Mouse (Mus musculus): ENCODE results near the gene Bcl2l13.
"Not testable (repeated sequence)": the region's sequence is repeated elsewhere in the genome, so short reads cannot be mapped to it uniquely, and the experiment has no call there.

The Bcl2l13 gene

DNA sequence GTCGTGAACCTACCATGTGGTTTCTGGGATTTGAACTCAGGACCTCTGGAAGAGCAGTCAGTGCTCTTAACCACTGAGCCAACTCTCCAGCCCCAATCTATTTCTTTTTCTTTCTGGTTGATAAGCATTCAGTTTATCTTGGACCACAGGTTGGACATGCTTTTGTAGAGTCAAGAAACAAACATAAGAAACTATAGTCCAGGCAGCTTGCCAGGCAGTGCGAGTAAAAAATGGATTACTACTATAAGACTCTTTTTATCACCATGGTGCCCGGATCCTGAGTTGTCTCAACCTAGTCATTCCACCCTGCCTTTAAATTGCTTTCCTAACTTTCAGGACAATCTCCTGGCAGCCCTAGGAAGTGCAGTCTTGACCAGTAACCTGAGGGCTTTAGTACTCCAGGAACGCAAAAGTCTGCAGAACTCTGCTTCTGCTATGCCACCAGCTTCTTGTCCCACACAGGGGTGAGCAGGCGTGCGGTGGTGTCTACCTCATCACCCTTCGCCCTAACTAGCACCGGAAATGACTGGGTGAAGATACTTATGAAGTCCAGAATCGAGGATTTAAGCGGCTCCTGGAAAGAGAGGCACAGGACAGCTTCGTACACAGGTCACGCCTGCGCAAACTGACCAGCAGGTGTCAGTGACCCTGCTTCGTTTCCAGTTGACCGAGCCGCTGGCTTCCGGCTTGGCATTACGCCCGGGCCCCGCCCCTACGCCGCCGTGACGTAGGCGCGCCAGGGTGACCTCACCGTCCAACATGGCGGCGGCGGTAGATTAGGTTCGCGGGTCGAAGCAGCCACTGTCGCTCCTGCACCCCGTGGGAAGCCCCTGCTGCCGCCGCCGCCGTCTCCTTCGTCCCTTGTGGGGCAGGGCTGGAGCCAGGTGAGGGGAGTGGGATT, at the start of gene Bcl2l13:
Gene Bcl2l13 (plus strand): TSS at position 739 of the 901 bp plus-strand sequence.
- DNase-seq: peak; percentile 96

DNA sequence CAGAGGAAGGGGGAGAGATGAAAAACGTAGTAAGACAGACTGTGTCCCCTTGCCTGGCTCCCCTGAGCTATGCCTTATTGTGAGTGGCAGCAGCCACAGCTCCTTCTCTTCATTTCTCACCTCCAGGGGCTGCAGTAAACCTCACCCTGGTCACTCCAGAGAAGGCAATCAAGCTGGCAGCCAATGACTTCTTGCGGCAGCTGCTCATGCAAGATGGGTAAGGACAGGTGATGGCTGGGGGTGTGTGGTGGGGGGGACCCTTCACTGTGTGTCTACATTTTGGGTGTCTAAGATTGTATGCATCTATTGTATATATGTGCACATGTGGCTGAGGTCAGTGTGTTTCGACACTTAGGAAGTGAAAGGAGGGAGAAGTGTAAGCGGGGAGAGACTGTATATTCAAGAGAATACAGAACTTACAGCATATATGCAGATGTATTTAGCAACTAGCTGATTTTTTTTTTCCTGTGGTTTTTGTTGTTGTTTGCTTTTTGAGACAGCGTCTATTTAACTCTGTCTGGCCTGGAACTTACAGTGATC, 47.9 kb upstream of the Bcl2l13 start:
- DNase-seq: no peak

DNA sequence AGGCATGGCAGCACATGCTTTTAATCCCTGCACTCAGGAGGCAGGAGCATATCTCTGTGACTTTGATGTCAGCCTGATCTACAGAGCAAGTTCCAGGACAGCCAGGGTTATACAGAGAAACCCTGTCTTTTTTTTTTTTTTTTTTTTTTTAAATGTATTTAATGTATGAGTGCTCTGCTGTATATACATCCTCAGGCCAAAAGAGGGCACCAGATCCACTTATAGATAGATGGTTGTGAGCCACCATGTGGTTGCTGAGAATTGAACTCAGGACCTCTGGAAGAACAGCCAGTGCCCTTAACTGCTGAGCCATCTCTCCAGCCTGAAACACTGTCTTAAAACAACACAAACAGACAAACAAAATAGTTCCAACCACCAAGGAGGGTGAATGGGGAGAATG, 47.1 kb upstream of the Bcl2l13 start:
- no peak for DNase-seq

DNA sequence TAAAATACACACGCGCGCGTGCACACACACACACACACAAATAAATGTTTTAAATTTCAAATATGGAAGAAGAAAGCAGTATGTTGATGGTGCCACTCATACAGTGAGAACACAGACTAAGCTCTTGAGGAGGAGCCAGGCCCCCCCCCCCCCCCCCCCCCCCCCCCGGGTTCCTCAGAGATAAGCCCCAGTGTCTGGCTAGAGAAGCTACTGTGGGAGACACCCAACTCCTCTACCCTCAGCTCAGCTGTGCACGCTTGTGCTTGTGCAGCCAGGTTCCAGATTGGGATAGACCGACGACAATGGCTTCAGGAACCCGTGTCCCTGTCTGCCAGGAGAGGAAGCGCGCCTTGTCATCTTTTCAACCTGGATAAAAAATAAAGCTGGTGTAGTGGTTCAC, 45.9 kb upstream of the Bcl2l13 start:
- no peak for DNase-seq

DNA sequence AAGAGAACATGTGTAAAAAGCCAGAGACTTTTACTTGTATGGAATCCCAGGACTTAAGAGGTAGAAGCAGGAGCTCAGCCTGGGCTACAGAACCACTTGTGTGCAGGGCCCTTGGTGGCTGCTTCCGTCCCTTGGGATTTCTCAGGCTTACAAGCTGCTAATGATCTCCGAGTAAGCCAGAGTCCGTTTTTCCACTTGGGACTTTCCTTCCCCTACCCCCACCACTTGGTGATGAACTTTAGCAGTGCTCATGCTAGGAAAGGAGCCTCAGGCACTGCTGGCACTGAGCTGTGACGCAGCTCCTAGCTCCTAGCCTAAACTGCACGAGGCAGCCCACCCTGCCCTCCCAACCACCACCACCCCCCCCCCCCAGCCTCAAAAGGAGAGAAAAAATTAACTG, 45.3 kb upstream of the Bcl2l13 start:
- no peak for DNase-seq

DNA sequence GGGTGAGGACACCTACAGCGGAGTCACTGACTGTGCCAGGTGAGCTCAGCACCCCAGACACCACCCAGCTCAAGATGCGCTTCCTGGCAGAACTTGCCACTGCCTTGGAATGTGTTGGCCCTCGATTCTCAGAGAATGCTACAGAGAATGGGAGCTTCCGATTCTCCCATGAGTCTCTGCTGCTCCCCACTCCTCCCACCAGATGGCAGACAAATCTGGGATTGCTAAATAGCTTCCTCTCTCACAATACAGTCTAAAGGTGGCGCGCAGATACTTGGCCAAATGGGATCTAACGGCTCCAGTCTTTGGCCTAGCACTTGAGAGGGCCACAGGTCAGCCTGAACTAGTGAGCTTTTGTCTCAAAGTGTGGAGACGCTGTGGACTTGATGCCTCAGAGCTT, 43.1 kb upstream of the Bcl2l13 start:
- DNase-seq: no peak

DNA sequence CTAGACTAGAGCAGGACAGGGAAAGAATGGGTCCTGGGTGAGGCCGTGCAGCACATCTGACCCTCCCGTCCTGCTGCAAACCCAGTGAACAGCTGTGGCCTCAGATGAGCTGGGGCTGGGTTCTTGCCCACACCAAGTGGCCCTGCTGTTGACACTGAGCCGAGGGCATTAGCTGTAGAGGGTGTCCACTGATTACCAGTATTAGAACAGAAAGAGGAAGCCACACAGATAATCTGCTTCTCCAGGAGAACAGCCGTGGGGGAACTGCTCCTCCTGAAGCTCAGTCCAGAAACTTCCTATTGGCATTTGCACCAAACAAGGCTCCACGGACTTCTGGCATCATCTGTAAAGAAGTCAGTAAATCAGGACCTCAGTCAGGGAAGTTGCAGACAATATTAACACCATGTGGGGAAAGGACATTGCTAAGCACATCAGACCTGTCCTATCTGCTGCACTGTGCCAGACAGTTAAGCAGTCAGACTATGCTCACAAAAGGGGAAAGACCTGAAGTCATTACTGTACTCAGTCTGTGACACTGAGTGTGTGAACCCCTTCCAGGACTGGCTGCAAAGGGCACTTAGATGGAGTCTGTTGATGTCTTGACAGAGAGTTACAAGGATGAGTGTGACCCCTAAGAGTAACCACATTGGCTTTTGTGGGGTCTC, 40.5 kb upstream of the Bcl2l13 start:
- no peak for DNase-seq

DNA sequence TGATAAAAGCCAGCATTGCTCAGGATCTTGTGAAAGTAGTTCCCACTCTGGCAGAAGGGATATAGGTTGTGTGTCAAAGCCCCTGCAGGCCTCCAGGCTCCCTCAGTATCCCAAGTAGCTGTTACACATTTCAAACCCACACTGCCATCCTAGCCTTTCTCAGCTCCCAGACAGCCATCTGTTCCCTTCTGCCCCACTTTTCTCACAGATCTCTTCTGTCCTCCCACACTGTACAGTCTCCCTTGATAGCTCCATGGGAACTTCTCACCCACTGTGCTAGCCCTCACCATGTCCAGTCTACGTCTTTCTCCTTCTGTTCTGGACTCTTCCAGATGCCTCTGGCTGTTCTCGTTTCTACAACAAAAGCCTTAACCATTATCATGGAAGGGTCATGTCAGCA, 39.9 kb upstream of the Bcl2l13 start:
- DNase-seq: no peak

DNA sequence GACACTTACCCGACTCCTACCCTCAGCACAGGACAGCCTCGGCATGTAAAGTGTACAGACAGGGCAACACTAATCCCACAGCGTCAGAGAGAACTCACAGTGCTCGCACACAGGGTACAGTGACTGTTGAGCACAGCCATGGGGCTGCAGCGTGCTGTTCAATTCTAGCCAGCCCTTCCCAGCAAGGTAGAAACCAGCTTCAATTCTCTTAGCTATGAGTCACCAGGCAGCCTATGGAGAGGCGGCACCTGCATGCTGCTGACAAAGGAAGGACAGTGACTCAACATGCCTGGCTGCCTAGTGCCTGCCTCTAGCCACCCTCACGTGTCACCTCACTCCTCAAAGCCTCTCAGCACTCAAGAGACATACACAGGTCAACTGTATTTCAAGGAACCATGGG, 38.0 kb upstream of the Bcl2l13 start:
- no peak for DNase-seq

DNA sequence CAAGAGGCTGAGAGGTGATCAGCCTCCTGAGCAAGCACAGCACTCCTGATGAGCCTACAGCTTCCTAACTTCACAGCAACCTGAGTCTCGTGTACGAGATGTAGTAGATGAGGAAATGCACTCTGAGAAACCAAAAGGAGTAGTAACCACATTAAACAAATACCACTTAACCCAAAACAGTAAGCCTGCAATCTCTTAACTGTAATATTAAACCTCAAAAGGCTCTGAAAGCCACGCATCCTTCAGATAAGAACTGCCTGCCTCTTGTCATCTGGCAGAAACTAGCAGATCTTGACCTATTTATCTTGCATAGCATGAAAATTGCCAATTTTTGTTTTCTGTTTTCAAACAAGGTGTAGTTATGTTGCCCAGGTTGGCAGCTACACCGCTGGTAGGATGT, 37.1 kb upstream of the Bcl2l13 start:
- no peak for DNase-seq

DNA sequence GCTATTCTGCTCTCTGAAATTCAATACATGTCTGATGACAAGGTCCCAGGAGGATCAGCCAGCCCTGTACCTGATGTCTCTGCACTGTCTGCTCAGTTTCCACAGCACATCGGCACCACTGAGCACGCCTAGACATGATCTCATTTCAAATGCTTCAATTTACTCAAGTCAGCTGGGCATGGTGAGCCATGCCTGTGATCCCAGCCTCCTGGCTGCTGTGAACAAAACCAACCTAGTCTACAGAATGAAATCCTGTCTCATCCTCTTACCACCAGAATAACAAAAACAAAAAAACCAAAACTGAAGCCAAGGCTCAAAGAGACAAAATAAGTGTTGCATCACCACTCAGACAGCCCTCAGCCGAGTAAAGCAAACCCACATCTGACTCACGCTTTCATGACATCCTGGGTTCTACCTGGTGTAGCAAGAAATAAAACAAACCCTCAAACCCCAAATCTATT, 36.4 kb upstream of the Bcl2l13 start:
- DNase-seq: no peak

DNA sequence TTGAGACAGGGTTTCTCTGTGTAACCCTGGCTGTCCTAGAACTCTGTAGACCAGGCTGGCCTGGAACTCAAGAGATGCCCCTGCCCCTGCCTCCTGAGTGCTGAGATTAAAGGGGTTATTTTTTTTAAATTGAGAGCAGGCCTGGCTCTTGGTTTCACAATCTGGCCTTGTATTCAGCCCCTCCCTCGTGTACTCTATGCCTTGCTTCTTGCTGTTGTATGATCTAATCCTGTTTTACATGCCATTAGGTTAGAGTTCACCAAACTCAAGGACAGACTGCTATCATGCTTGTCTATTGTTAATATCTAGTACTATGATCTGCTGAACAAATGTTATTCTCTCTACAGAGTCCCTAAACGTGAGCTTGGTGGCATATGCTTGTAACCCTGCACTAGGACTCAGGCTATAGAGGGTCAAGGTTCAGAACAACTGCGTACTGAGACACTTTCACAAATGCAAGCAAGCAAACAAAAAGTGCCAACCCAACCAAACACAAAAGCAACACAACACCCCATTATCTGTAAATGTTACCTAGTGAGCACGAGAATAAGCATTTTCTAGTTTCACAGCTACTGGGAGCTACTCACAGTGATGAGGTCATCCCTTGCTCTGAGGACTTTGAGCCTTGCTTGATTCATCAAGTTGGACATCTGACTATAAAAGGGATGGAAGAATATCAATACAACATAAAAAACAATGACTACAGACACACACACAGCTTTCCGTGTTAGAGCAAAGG, 28.8 kb upstream of the Bcl2l13 start:
- no peak for DNase-seq

DNA sequence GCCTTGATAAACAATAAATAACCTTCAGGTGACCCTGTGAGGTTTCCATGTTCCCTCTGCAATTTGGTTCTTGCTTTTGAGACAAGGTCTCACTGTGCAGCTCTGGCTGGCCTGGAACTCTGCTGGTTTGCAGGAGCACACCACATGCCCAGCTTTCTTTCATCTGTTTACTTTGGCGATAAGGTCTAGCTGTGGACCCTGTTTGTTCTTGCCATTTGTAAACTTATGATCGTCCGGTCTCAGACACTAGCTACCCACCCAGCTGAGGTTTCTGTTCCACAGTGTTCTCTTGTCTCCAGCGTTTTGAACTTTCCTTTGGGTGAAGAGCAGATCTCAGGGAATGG, 28.3 kb upstream of the Bcl2l13 start:
- no peak for DNase-seq

DNA sequence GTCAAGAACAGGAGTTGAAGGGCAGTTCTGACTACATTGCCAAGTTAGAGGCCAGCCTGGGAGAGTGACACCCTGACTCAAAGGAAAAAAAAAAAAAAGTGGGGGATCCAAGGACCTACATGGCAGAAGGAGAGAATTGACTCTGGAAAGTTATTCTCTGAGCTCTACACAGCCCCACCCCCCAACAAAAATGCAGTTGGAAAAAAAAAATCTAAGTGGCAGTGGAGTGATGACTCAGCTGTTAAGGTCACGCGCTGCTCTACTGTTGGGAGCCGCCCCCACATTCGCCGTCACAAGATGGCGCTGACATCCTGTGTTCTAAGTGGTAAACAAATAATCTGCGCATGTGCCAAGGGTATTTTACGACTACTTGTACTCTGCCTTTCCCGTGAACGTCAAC, 24.0 kb upstream of the Bcl2l13 start:
- not testable (repeated sequence) for DNase-seq

DNA sequence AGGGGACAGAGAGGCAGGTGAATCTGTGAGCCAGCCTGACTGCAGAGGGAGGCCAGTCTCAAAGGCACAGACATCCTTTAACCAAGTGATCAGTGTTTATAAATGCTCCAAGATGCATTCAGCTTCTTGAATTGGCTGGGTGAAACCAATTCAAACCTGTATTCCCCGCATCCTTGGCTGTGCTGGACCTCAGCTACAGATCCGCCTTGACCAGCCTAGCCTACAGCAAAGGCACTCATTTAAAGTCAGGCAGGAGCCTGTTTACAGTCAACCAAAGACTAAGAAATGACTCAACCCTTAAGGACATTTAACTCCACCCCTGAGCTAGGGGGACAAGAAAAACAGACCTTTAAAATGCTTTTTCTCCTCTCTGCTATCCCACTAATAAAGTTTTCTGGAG, 16.7 kb upstream of the Bcl2l13 start:
- peak; percentile 36 to 64 for DNase-seq

DNA sequence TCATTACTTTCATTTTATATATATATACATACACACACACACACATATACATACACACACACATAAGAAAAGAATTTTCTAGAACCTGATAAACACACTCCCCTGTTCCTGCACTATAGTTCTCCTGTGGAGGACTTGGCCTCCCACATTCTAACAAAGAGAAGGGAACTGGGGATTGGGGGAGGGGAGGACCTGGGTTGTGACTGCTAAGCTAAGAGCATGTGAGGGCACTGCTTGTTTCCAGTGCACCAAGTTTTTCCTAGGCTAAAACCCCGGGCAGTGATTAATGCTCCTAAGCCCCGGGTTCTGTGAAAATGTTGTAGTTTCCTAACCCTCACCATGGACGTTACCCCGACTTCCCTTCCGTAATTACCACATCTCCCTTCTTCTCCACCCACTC, 15.9 kb upstream of the Bcl2l13 start:
- DNase-seq: peak; percentile 59 to 73

DNA sequence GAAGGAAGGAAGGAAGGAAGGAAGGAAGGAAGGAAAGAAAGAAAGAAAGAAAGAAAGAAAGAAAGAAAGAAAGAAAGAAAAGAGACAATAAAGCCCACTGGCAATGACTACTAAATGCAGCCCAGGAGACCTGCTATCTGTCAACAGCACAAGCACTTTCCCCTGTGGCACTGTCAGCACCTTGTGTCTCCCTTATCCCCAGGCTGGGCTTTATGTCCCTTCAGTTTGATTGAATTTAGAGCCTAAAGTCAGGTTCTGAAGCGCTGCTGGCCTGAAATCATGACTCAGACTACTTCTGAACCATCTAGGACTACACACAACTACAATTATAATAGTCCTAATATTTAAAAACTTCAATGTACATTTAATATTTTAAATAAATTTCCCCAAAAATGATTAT, 15.1 kb upstream of the Bcl2l13 start:
- no peak for DNase-seq

DNA sequence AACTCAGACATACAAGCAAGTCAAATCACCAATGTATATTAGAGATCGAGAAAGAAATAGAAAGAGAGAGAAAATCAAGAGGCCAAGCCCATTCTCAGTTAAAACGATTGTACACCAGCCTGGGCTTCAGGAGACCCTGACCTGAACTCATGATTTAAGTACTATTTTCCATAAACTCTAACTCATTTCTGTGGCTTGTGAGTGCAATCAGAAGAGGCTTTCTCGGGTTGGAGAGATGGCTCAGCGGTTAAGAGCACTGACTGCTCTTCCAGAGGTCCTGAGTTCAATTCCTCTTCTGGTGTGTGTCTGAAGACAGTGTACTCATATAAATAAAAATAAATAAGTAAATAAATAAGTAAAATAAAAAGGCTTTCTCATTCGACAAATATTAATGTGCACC, 14.3 kb upstream of the Bcl2l13 start:
- no peak for DNase-seq

DNA sequence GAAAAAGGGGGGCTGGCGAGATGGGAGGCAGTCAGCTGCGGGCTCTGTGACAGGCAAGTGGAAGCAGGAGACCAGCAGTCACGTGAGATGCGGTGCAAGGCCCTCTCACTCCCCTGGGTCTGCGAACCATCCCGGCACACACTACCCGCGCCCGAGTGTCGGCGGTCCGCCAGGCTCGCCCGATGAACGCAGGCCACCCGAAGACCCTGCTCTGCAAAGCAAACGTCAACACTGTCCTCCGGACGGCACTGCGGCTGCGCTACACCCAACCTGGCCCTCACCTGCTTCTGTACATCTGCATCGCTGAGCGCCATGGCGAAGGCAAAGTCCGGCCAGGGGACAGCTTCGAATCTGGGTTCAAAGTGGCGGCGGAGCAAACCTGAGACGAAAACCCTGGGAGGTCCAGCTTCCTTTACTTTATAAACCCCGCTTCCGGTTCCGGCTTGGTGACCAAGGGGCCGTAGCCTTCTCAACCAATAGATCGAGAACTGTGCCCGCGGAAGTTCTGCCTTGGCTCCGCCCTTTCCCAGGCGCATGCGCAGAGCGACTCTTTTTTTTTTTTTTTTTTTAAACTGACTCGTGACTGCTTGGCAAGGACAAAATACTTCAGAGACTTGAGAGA, 13.6 kb upstream of the Bcl2l13 start, which contains the start of gene Atp6v1e1:
Gene Atp6v1e1 (minus strand): TSS at position 487 of the 622 bp plus-strand sequence.
- peak; percentile 94 to 97 for DNase-seq

DNA sequence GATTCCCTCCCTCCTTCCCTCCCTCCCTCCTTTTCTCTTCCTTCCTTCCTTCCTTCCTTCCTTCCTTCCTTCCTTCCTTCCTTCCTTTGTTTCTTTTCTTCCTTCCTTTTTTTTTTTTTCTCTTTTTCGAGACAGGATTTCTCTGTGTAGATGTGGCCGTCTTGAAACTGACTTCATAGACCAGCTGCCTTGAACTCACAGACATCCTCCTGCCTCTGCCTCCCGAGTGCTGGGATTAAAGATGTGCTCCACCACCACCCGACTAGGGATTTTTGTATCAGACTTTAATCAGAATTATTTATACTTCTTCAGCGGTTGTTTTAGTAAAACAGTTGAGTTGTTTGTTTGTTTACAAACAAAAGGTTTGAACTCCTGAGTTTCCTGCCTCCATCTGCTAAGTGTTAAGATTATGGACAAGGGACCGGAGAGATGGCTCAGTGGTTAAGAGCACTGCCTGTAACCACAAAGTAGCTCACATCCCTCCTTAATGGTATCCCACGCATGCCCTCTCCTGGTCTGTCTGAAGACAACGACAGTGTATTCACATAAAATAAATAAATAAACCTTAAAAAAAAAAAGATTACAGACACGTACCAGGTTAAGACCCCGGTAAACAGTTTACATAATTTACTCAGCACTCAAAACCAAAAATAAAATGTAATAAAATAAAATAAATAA, 12.9 kb upstream of the Bcl2l13 start:
- DNase-seq: peak; percentile 21 to 53

DNA sequence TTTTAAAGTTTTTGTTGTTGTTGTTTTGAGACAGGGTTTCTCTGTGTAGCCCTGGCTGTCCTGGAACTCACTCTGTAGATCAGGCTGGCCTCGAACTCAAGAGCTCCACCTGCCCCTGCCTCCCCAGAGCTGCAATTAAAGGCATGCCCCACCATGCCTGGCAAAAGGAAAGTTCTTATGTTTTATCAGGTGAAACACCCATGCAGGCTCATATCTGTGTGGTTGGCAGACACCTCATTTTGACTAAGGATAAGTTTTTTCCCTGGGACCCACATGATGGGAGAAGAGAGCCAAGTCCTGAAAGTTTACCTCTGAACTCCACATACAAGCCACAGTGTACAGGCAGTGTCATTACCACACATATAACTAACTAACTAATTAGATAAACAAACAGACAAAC, 6.0 kb upstream of the Bcl2l13 start:
- no peak for DNase-seq
